Mouse (Mus musculus) gastrocnemius, adult 18-20 months (tissue): Measurements from ENCODE around the gene Rrp12. TPM values are rescaled to one million over a fixed set of nuclear protein-coding genes. Genes with fewer than 3 reads are reported as not detected.
"Not testable (repeated sequence)": the region's sequence is repeated elsewhere in the genome, so short reads cannot be mapped to it uniquely, and the experiment has no call there.

Experiments used
- DNase-seq: peaks from one replicate; pipeline ENCODE4 v3.0.0; 2021; ENCODE audit warnings: low spot score
- total RNA-seq, 2 experiments: library from RNA; stranded (reverse); gene quantifications; 2 replicates each; pipeline ENCODE4 v1.2.3; 2021

Rrp12 gene
- total RNA-seq, 2 experiments from 2014 or later: 31.0 to 31.2 TPM

DNA sequence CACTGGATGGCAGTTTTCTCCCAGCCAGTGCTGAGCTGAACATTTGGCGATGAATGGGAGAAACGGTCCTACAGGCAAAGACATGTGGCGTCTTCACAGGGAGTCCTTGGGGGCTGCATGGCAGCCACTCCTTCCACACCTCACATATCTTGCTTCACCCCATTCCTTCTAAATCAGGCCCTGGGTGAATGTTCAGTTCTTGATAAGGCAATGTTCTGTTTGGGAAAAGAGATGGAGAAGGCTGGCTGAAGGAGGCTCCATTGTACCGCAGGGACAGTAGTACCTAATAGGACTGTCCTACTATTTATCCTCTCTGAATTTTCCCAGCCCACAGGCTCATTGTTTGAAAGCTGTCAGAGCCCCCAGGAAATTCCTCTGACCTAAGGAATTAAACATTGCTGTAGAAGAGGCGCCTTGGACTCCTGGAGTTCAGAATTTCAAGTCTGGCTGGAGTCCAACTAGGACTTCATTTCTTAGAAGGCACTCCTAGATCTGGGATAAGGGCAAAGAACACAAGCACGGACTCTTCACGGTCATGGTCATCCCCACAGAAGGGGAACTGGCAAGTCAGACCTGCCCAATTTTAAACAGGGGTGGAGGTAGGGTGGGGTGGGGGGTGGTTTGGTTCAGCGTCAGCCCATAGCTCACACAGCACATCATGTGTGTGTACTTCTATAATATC lies 11.2 kb upstream of the Rrp12 start:
- DNase-seq: no peak

DNA sequence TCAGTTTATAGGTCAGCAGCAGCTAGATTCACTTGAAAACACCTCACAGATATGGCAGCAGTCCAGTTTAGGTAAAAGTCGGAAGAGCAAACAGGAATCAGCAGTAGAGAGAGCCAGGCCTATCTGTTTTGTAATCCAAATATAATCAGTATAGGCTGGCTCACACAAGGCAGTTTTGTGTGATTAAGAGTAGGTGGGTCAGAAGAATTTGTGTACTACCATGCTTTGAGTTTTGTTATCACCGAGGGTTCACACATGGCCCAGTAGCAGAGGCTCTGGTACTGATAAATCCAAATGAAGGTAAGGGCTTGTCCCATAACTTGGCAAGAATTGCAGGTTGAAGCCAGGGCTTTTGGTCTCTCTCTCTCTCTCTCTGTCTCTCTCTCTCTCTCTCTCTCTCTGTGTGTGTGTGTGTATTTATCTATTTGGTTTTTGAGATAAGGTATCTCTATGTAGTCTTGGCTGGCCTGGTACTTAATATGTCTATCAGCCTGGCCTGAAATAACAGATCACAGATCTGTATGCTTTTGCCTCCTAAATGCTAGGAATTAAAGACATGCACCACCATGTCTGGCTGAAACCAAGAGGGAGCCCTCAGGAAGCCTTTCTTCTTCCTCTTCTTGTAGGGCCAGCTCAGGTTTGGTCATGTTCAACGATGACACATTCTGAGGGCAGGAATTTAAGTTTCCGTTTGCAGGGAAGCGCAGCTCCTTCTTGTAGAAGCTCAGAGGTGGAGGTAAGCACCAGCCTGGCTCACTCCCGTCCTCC lies 10.5 kb upstream of the Rrp12 start:
- DNase-seq: no peak

DNA sequence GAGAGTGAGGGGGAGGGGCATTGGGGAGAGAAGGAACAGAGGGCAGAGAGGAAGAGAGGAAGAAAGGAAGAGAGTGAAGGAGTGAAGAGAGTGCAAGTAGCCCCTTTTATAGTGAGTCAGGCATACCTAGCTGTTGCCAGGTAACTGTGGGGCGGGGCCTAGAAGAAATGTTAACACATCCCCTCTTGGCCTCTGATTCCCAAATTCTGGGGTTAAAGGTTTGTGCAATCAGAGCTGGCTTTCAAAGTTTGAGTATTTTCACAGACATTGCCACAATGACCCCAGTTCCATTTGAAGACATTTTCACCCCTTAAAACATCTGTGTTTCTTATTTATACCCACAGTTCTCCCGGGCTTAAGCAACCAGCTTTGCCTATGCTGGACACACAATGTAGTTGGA lies 9.3 kb upstream of the Rrp12 start:
- DNase-seq: no peak

DNA sequence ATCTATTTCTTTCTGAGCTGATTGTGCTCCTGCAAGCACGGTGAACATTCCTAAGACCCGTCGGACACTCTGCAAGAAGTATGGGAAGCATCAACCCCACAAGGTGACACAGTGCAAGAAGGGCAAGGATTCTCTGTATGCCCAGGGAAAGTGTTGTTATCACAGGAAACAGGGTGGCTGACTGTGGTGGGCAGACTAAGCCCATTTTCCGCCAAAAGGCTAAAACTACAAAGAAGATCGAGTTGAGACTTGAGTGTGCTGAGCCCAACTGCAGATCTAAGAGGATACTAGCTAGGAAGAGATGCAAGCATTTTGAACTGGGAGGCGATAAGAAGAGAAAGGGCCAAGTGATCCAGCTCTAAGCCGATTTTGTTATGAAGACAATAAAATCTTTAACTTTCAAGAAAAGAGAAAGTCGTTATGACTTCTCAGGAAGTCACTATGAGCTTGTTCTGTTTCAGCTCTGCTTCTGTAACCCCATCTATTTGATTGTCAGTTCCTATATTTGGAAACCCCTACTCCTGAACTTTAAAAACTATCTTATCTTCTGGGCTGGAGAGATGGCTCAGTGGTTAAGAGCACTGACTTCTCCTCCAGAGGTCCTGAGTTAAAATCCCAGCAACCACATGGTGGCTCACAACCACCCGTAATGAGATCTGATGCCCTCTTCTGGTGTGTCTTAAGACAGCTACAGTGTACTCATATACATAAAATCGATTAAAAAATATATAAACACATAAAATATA lies 7.0 kb upstream of the Rrp12 start:
- DNase-seq: no peak

DNA sequence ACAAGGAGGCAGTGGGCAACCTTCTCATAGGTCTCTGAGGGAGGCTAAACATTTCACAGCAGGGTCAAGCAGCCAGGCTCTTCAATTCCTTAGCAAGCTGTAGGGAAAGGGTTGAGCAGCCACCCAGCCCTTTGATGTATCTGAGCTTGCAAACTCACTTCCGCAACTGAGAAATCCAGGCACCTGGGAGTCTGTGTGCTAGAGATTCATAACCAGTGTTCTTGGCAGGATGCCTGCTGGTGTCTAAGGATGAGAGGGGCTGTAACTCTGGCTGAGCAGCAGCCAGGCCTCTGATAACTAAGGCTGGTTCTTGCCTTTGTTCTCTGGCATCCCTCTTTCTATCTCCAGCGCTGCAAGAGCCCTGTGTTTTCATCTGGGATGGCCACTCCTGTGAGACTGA lies 5.7 kb upstream of the Rrp12 start:
- no peak for DNase-seq

DNA sequence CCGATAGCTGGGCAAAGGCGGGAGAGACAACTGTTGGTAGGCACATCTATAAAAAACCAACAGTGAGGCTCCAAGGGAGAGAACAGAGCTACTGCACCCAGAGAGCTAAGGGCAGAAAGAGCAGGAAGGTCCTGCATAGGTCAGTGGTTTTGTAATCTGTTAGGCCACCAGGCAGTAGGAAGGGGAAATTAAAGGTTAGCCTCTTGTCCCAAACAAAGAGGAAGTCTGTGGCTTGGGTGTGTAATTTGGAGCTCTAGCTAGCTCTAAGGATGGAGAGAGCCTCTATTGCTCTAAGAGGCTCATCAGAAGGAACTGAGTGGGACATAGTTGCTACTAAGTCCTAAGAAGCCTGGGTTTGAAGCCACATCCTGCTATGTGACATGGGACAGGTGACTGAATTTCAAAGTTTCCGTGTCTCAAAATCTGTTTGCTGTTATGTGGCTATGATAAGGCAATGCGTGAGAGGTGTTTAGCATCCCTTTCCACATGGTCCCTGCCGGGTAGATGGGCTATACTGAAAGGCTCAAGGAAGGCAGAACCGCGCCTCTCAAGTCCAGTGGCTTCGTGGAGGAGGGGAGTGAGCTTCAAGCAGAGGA lies 4.6 kb upstream of the Rrp12 start:
- DNase-seq: no peak

DNA sequence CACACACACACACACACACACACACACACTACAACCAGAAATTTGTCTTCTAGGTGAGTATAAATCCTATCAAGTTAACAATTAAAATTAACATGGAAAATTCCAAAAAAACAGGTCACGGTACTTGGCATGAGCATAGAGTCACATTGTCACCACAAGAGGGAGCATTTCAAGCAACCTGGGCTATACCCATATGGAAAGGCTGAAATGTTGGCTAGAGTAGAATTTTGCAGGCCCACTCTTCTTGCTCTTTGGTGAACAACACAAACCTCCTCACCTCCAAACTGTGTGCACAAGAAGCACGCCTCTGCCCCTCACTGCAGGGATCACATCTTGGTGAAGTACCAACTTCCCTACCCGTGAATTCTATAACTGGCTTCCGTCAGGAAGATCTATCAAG lies 2.9 kb upstream of the Rrp12 start:
- DNase-seq: peak; percentile 27

DNA sequence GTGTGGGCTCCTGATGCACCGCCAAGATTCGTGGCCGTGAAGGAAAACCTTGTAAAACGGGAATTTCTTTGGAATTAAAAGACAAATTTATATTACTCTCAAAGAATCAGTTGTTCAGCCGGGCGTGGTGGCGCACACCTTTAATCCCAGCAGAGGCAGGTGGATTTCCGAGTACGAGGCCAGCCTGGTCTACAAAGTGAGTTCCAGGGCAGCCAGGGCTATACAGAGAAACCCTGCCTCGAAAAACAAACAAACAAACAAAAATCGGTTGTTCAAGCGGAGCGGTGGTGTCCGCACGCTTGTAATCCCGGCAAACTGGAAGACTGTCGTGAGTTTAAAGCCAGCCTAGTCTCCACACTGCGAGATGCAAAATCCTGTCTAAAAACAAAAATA lies 342 bp upstream of the Rrp12 start:
- no peak for DNase-seq

DNA sequence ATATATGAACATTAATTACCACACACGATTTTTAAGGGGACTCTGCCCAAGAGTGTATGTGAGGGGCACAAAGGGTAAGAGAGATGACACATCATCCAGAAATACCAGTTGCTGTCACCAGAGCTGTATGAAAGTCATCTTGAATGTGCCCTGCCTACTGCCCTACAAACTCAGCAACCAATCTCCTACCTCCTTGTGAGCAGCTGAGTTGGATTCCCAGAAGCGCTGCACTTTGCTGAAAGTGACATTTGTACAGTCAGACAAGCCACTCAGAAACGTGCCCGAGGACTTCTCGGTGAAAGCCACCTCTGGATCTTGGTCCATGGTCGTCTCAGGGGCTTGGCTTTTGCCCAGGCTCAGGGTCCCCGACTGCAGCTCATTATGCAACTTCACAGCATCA lies 1.0 kb downstream of the Rrp12 start:
- peak; percentile 40 for DNase-seq

DNA sequence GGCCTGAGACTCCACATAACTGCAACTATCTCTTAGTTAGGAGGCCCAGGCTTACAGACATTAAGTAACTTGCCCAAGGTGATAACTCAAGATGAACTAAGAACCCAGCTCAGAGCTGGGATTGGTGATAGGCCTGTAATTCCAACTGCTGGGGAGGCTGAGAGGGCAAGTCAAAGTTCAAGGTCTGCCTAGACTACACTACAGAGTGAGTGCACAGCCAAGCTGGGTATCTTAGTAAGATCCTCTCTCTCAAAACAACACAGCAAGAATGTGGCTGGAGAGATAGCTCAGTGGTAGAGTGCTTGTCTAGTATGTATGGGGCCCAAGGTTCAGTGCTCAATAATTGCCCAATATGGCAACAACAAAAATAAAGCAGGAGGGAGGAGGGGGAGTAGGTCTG lies 7.8 kb downstream of the Rrp12 start:
- no peak for DNase-seq

DNA sequence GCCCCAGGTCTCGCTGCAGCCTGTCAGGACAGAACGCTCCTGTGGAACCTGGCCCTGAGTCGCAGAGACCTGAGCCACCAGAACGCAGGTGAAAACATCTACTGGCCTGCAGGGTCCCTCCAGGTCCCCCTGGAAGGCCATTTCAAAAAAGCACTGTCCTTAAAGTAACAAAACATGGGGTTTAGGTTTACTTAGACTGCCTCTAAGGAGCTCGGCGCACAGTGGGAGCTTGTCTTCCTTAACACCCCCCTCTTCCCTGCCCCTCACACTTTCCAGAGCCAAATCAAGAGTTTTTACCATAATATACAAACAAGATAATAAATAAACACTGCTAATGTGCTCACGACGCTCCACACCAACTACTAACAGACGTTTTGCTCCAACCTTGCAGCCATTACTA lies 12.1 kb downstream of the Rrp12 start:
- DNase-seq: no peak

DNA sequence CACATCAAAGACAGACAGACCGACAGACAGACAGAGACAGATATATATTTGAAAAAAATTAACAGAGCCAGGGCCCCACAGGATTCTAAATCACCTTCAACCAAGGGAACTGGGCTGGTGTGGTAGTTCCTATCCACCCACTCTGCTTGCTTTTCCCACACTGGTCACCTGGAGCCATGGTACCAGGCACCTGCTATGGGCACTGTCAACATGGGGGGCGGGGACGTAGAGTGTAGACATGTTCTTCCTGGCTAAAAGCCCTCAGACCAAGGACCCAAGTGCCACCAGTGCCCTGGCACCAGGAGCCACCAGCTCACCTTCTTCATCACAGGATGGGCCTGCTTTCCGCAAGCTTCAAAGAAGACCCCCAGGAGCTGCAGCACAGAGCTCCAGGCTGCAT lies 14.1 kb downstream of the Rrp12 start:
- no peak for DNase-seq

DNA sequence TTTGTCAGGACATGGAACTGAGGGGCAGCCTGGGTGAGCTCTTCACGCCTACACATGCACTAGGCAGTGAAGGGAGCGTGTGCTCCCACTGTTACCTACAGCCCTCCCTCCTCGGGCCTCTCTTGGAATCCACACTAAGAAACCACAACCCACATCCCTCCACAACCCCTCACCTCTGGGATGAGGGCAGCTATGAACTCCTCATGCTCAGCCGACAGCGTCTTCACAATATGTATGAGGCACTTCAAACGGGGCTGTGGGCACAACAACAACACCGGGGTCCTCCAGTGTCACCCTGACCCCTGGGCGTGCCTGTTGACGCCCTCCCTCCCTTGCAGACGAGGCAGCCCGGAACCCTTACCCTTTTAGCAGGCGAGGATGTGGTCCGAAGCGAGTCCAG lies 21.6 kb downstream of the Rrp12 start:
- DNase-seq: no peak

DNA sequence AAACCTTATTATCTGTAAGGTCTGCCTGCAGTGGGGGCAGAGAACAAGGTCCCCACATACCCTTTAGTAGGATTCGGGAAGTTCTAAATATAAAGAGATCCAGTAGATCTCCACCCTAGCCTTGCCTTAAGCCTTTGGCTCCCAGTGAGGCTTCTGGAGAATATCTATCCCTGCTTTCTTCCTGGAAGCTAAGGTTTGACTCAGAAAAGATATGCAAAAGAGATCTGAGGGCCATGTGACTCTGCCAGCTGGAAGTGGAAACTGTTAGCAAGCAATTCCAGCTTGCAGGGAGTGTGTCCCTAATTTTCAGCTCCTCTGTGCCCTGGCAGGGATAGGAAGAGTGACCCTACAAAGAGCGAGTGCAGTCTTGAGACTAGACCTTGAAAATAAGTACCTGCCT lies 23.7 kb downstream of the Rrp12 start:
- DNase-seq: no peak

DNA sequence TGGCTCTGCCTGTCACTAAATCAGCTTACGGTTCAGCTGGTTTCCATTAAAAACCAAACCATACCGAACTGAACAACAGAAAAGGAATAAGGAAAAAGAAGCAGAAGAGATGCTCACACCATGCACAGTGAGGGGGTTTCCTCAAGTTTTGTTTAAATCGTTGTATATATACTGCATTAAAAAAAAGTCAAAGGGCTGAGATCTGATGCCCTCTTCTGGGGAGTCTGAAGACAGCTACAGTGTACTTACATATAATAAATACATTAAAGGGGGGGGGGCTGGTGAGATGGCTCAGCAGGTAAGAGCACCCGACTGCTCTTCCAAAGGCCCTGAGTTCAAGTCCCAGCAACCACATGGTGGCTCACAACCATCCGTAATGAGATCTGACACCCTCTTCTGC lies 26.0 kb downstream of the Rrp12 start:
- DNase-seq: not testable (repeated sequence)

DNA sequence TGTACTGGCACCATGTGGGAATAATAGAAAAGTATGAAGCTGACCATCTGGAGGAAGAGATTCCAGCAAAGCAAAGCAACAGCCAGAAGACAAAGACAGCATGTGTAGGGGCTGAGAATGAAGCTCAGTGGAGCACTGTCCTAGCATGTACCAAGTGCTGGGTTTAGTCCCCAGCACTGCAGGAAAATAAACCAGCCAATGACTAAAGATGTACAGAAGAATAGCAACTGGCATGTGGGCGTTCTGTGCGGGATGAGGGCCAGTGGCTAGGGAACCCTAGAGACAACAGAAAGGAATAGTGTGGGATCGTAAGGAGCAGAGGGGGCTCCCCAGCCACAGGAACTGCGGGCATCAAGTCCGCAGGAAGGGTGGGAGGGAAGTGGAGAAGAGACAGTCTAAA lies 26.7 kb downstream of the Rrp12 start:
- DNase-seq: no peak

DNA sequence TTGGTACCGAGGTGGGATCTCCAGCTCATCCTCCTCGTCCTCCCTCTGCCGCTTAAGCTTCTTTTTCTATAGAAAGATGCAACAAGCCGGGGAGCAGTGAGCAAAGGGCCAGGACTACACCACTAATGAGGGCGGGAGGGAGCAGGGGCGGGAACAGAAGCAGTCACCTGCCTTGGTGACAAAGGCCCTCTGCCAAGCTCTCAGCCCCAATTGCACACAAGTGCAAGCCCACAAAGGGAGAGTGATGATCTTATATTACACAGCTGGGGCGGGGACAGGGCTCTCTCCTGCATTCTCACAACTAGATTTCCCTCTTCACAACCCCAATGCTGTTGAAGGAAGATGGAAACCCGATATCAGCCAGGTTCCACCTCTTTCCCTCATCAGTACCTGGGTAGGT lies 29.3 kb downstream of the Rrp12 start:
- DNase-seq: no peak

DNA sequence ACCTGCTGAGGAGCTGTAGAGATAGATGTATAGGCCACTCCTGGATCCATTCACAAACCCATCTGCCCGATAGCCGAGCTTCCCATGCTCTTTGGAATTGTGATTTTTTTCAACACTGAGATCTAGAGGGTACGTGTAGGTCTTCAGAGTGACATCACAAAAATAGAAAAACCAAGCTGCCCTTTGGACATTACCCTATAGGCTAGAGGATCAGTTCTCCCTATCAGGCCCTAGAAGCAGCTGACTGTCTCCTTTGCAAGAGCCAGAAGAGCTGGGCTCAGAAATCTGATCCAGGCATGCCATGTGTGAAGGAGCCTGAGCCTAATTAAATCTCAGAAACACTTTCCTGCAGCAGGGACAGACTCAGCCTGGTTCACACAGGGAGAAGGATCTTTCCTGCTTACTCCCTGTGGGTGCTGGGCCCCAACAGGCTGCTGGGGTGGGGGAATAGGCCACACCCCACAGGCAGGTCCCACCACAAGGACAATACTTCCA lies 38.1 kb downstream of the Rrp12 start:
- DNase-seq: peak; percentile 45

DNA sequence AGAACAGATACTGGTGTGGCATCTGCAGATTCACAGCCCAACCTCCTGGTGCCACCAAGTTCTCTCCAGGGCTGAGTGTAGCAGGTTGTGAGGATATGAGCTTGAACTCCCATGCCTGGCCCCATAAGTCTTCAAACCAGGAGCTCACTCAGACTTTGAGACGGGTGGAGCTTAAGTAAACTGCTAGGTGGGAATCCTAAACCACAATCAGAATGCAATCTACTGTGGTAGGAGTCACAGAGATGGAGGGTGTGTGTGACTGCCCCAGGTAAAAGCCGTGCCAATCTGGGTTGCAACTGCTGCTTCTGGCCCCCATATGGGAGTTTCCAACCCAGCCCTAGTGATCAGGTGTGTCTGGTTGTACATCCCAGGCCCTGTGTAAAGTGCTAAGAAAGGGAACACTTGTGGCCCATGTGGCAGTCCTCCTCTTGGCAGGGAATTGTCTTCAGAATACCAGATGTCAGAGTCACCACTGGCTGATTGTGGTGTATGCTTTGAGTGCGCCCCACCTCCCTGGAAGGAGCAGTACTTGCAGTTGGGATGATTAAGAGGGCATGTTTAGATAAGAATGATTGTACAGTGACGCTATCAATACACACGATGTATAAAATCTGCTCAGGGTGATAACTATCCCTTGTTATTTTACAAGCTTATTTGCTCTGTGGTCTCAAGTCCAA lies 38.7 kb downstream of the Rrp12 start:
- no peak for DNase-seq

DNA sequence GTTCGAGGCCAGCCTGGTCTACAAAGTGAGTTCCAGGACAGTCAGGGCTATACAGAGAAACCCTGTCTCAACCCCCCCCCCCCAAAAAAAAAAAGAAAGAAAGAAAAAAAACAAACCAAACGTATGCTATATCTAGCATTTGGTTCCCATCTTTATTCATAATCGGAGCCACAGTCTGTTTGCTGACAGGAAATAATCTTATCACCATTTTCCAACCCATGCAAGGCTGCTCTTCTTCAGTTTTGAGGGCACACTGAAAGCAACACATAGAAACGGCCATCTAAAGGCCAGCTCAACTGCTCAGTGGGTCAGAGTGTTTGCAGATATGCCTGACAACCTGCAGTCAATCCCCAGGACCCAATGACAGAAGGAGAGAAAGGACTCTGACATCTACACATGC lies 43.5 kb downstream of the Rrp12 start:
- no peak for DNase-seq

DNA sequence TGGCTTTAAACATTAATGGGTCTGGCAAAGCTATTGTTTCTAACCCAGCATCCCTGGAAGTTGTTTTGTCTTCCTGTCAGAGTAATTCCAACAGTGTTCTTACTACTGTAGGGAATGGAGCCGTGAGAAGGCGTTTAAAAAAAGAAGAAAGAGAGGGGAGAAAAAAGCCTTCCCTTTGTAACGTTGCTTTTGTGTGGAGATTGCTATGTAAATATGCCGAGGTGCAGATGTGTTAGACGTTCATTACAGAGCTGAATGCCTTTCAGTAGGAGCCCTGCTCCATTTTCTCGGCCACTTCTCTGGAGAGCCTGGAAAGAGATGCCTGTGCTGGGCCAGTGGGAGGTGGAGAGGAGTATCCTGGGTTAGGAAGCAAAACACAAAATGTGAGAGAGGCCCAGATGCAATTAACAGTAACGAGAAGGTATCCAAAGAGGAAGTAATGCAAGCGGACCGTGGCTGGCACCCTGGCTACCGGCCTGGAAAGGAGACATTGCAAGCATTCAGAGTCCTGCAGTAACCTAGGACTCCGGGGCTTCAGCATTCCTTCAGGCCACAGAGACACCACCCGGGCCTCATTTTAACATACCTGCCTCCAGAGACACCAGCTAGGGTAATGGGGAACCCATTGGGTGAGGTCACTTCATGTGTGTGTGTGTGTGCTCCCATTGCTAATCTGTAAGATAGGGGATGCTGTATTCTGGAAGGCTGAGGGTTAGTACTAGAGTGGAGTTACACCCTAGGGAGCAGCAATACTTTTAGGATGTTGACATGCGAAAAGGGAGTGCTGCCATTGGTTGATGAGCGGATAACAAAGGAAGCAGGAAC lies 45.0 kb downstream of the Rrp12 start:
- DNase-seq: no peak
